Mouse (Mus musculus) CH12.LX (cell line): ENCODE measurements at regions not wholly inside any gene's neighbourhood (a gene's known extent, or its start where the extent isn't known, plus 50 kb on each side); places are given as distances from the start of the nearest gene placed in this dataset.

Source experiments
- CHD2 ChIP-seq: IDR thresholded peaks from 2 replicates; pipeline ENCODE4 v1.6.1; 2011; ENCODE audit warnings: low read length, improper control_type of control experiment
- CTCF ChIP-seq, 2 experiments: IDR thresholded peaks in 1 of 2; conservative IDR thresholded peaks in 1 of 2; 2 replicates each; pipeline ENCODE4 v1.5.1; 2011 to 2012; ENCODE audit warnings: low read depth in 2 of 2, low read length in 2 of 2, improper control_type of control experiment in 1 of 2, inconsistent platforms in 1 of 2, mild to moderate bottlenecking in 1 of 2, moderate library complexity in 1 of 2
- E2F4 ChIP-seq: IDR thresholded peaks from 2 replicates; pipeline ENCODE4 v1.6.1; 2011; ENCODE audit warnings: low read depth, low read length, improper control_type of control experiment; ENCODE audit not compliant: insufficient replicate concordance
- MAX ChIP-seq: IDR thresholded peaks from 2 replicates; pipeline ENCODE4 v1.6.1; 2011; ENCODE audit warnings: low read length, improper control_type of control experiment
- MEF2A ChIP-seq: IDR thresholded peaks from 2 replicates; pipeline ENCODE4 v1.6.1; 2014; ENCODE audit warnings: low read depth, mild to moderate bottlenecking, inconsistent platforms, low read length, improper control_type of control experiment, borderline replicate concordance
- PAX5 ChIP-seq: IDR thresholded peaks from 2 replicates; pipeline ENCODE4 v1.6.1; 2012; ENCODE audit warnings: low read length, inconsistent platforms, mixed read lengths
- POLR2A ChIP-seq: IDR thresholded peaks from 2 replicates; pipeline ENCODE4 v1.6.1; 2011; ENCODE audit warnings: low read depth, mild to moderate bottlenecking, improper control_type of control experiment, low read length
- ZMIZ1 ChIP-seq: IDR thresholded peaks from 2 replicates; pipeline ENCODE4 v1.6.1; 2012; ENCODE audit warnings: low read depth, mild to moderate bottlenecking, inconsistent platforms, low read length, improper control_type of control experiment

GRCm38 (mm10) chr19:37789576-37790180, 92.1 kb downstream of the Cyp26a1 start:
- TF ChIP-seq E2F4 (no peak), POLR2A (no peak), CTCF (conservative IDR thresholded peaks at IDR 0.05 in 1 of 2, IDR thresholded peaks at IDR 0.05 in 1 of 2; ENCODE audit: low read depth in 2 of 2, low read length in 2 of 2) (no peak), MAX (no peak), ZMIZ1 (no peak), CHD2 (no peak), MEF2A (no peak), PAX5 (no peak)
